Mouse (Mus musculus) T-helper 17 cell (primary cell): ENCODE results near the gene Mplkip.

Source experiments
- in situ Hi-C, 2 experiments: fragments of 300-600 bp; cut with MboI, MseI; formaldehyde crosslinking; loops; 1 replicate in 1 of 2; 2 replicates in 1 of 2; pipeline ENCODE4 v1.15.1; 2025; ENCODE audit warnings: high pct_unique_total_duplicates in 2 of 2

Gene Mplkip

DNA sequence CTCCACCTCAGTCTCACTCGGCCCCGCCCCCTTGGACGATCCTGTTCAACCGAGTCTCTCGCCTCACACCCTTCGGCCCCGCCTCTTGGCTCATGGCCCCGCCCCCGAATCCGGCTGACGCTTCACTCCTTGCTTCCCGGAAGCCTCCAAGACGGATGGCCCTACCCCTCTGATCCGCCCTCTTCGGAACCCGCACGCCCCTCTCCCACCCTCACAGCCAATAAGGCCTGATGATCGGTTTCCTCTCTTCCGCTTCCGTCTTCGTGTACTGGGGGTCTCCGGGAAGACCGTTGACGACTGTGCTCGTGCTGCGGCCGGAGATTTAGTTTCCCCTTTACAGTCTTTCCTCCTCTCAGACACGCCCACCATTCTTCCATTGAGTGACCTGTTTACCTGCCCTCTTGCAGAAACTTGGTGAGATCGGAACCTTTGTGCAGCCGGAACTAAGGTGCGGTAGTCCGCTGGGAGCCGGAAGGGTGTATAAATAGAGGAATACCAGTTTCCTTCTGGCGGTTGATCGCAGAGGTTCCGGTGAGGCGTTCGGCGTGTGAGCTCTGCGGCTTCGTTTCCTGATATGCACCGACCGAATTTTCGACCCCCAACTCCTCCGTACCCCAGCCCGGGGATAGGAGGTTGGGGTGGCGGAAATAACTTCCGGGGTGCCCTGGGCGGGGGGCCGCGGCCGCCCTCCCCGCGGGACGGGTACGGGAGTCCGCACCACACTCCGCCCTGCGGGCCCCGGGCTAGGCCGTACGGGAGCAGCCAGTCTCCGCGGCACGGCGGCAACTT is at the start of gene Mplkip, which contains the start of gene Sugct:
TSS of gene Mplkip (plus strand) at position 282 of the 789 bp plus-strand sequence.
TSS of gene Sugct (minus strand) at position 643 of the 789 bp plus-strand sequence.
- in situ Hi-C loops, result loop anchor here in 1 of 2 experiments (25.0 kb wide), 1 partner anchor 1208 kb away; no protein-coding TSS in a partner anchor

- in situ Hi-C loops, result no loop called here
Observed at GRCm38 (mm10) chr13:17667380-17667779, 27.6 kb upstream of the Mplkip start.

DNA sequence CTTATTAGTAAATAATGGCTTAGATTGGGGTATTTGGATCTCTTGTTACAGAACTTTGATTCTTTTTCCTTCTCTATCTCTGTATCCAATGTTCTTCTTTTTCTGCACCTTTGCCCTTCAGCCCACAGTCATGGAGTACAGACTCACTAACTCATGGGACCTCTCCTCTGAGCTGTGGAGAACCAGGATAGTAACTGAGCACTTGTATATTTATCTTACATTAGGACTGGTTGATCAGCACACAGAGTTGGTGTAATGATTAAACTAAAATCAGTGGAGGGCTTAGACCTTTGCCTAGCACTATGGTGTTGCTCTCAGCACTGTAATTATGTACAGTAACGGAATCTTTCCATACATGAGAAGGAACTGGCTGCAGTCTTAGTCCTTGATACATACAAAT is 23.9 kb upstream of the Mplkip start:
- in situ Hi-C loops, result no loop called here

DNA sequence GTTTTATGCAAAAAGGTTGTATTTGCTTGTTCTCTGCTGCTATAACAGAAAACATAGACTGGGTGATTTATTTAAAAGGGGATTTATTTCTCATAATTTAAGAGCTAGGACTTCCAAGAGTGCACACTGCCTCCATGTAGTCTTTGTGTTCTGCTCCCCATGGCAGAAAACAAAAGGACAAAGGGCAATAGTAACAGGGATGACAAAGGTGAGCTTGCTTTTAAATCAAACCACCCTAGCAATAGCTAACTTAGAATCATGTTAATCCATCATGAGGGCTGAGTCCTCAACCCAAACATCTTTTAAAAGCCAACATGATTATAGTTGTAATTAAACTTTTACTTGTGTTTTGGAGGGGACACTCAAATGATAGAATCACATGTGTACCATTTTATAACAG is 5.5 kb upstream of the Mplkip start:
- in situ Hi-C loops, result loop anchor here in 1 of 2 experiments (25.0 kb wide), 1 partner anchor 1202 kb away; no protein-coding TSS in a partner anchor

DNA sequence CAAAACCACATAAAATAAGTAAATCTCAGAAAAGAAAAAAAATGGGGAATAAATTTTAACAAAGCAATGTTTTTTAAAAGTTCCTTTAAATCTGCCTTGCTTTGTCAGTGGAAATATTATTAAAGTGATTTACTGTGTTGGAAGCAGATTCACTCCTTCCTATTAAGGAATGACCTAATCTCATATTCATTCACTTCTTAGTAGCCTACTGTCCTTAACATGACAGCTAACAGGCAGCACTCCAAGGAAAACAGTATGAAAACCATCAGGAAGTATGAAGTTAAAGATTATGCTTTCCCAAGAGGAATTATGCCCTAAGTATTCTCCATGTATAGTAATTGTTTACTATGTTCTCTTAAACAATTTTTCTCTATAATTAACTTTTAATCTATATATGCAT is 4.3 kb upstream of the Mplkip start:
- in situ Hi-C loops, result loop anchor here in 1 of 2 experiments (25.0 kb wide), 1 partner anchor 1203 kb away; no protein-coding TSS in a partner anchor

- in situ Hi-C loops, result loop anchor here in 1 of 2 experiments (25.0 kb wide), 1 partner anchor 1204 kb away; no protein-coding TSS in a partner anchor
Observed at GRCm38 (mm10) chr13:17691436-17691835, 3.6 kb upstream of the Mplkip start.

GRCm38 (mm10) chr13:17693816-17694215 is 1.2 kb upstream of the Mplkip start:
- in situ Hi-C loops, result loop anchor here in 1 of 2 experiments (25.0 kb wide), 1 partner anchor 1207 kb away; no protein-coding TSS in a partner anchor

- in situ Hi-C loops, result loop anchor here in 1 of 2 experiments (25.0 kb wide), 1 partner anchor 1207 kb away; no protein-coding TSS in a partner anchor
Observed at GRCm38 (mm10) chr13:17694414-17694813, 578 bp upstream of the Mplkip start.

GRCm38 (mm10) chr13:17695898-17696580 is 1.0 kb downstream of the Mplkip start:
- in situ Hi-C loops, result loop anchor here in 1 of 2 experiments (25.0 kb wide), 1 partner anchor 1209 kb away; no protein-coding TSS in a partner anchor

GRCm38 (mm10) chr13:17700090-17700715 is 5.2 kb downstream of the Mplkip start:
- in situ Hi-C loops, result loop anchor here in 1 of 2 experiments (10.0 kb wide), 1 partner anchor 85 kb away; no protein-coding TSS in a partner anchor

- in situ Hi-C loops, result loop anchor here in 1 of 2 experiments (10.0 kb wide), 1 partner anchor 83 kb away; no protein-coding TSS in a partner anchor
Observed at GRCm38 (mm10) chr13:17701322-17701721, 6.3 kb downstream of the Mplkip start.

GRCm38 (mm10) chr13:17702311-17702710 is 7.3 kb downstream of the Mplkip start:
- in situ Hi-C loops, result loop anchor here in 1 of 2 experiments (10.0 kb wide), 1 partner anchor 82 kb away; no protein-coding TSS in a partner anchor

DNA sequence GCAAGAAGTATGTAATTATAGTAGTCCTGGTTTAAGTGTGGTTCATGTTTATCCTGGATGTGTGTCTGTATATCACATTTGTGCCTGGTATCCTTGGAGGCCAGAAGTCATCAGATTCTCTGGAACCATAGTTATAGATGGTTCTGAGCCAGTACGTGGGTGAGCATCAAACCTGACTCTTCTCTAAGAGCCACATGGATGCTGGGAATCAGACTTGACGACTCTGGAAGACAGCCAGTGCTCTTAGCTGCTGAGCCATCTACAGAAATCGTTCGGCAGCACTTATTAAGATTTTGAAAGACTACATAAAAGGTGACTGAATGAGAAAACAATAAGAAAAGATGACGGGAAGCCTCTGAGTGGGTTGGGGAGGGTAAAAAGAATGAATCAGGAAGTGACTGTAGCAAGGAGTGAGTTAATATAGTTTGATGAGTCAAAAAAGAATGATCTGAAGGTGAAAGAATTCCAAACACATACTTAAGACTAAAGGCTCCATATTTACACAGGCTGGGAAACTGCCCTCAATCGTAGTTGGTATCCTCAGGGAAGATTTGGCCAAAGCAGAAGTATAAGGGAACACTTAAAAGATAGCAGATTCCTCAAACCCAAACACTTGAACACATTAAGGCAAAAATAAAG is 10.3 kb downstream of the Mplkip start:
- in situ Hi-C loops, result loop anchor here in 1 of 2 experiments (10.0 kb wide), 1 partner anchor 79 kb away; no protein-coding TSS in a partner anchor

GRCm38 (mm10) chr13:17708784-17709311 is 13.9 kb downstream of the Mplkip start:
- in situ Hi-C loops, result loop anchor here in 1 of 2 experiments (10.0 kb wide), 1 partner anchor 76 kb away; no protein-coding TSS in a partner anchor

GRCm38 (mm10) chr13:17717357-17717756 is 22.4 kb downstream of the Mplkip start:
- in situ Hi-C loops, result no loop called here

DNA sequence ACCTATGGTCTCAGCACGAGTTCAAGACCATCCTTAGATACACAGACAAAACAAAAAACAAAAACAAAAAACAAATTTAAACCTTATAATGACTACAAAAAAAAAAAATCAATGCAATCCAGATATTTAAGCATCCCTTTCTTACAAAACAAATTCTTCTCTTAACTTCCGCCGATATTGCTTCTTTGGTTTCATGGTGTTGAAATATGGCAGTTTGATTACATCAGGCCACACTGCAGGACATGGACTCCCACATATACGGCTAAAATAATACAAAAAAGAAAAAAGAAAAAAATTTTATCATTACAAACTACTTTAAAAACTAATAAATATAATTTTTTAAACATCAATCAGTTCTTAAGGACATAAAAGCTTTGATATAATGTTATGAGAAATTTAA is 32.9 kb downstream of the Mplkip start:
- in situ Hi-C loops, result no loop called here

GRCm38 (mm10) chr13:17728798-17729197 is 33.8 kb downstream of the Mplkip start:
- in situ Hi-C loops, result no loop called here
